Mouse (Mus musculus): ENCODE measurements around the gene Cd24a.

Gene Cd24a

GRCm38 (mm10) chr10:43609958-43610357, 31.9 kb downstream of the Cd24a start:
- in situ Hi-C loops (cut with MboI; ENCODE audit: low pct_unique_long_range_greater_than_20kb in 1 of 2, low sequenced_read_pairs in 2 of 2, unreplicated experiment in 1 of 2): no loop called here

GRCm38 (mm10) chr10:43611081-43611480, 33.0 kb downstream of the Cd24a start:
- in situ Hi-C loops (cut with MboI; ENCODE audit: low pct_unique_long_range_greater_than_20kb in 1 of 2, low sequenced_read_pairs in 2 of 2, unreplicated experiment in 1 of 2): no loop called here

GRCm38 (mm10) chr10:43619059-43619531, 41.0 kb downstream of the Cd24a start:
- in situ Hi-C loops (cut with MboI; ENCODE audit: low pct_unique_long_range_greater_than_20kb in 1 of 2, low sequenced_read_pairs in 2 of 2, unreplicated experiment in 1 of 2): no loop called here

- in situ Hi-C loops (cut with MboI; ENCODE audit: low pct_unique_long_range_greater_than_20kb in 1 of 2, low sequenced_read_pairs in 2 of 2, unreplicated experiment in 1 of 2): no loop called here
These were observed 41.9 kb downstream of the Cd24a start for GRCm38 (mm10) chr10:43619939-43620338.

- in situ Hi-C loops (cut with MboI; ENCODE audit: low pct_unique_long_range_greater_than_20kb in 1 of 2, low sequenced_read_pairs in 2 of 2, unreplicated experiment in 1 of 2): no loop called here
These were observed 45.4 kb downstream of the Cd24a start for GRCm38 (mm10) chr10:43623510-43623909.

- in situ Hi-C loops (cut with MboI; ENCODE audit: low pct_unique_long_range_greater_than_20kb in 1 of 2, low sequenced_read_pairs in 2 of 2, unreplicated experiment in 1 of 2): no loop called here
These were observed 46.3 kb downstream of the Cd24a start for GRCm38 (mm10) chr10:43624362-43624761.

- in situ Hi-C loops (cut with MboI; ENCODE audit: low pct_unique_long_range_greater_than_20kb in 1 of 2, low sequenced_read_pairs in 2 of 2, unreplicated experiment in 1 of 2): no loop called here
These were observed 46.8 kb downstream of the Cd24a start for GRCm38 (mm10) chr10:43624791-43625398.

GRCm38 (mm10) chr10:43625578-43625977, 47.5 kb downstream of the Cd24a start:
- in situ Hi-C loops (cut with MboI; ENCODE audit: low pct_unique_long_range_greater_than_20kb in 1 of 2, low sequenced_read_pairs in 2 of 2, unreplicated experiment in 1 of 2): no loop called here

GRCm38 (mm10) chr10:43629216-43629615, 51.1 kb downstream of the Cd24a start:
- in situ Hi-C loops (cut with MboI; ENCODE audit: low pct_unique_long_range_greater_than_20kb in 1 of 2, low sequenced_read_pairs in 2 of 2, unreplicated experiment in 1 of 2): no loop called here

GRCm38 (mm10) chr10:43629857-43630256, 51.8 kb downstream of the Cd24a start:
- in situ Hi-C loops (cut with MboI; ENCODE audit: low pct_unique_long_range_greater_than_20kb in 1 of 2, low sequenced_read_pairs in 2 of 2, unreplicated experiment in 1 of 2): no loop called here

- in situ Hi-C loops (cut with MboI; ENCODE audit: low pct_unique_long_range_greater_than_20kb in 1 of 2, low sequenced_read_pairs in 2 of 2, unreplicated experiment in 1 of 2): no loop called here
These were observed 52.5 kb downstream of the Cd24a start for GRCm38 (mm10) chr10:43630634-43631033.

GRCm38 (mm10) chr10:43631049-43631448, 53.0 kb downstream of the Cd24a start:
- in situ Hi-C loops (cut with MboI; ENCODE audit: low pct_unique_long_range_greater_than_20kb in 1 of 2, low sequenced_read_pairs in 2 of 2, unreplicated experiment in 1 of 2): no loop called here

GRCm38 (mm10) chr10:43631639-43632354, 53.7 kb downstream of the Cd24a start:
- in situ Hi-C loops (cut with MboI; ENCODE audit: low pct_unique_long_range_greater_than_20kb in 1 of 2, low sequenced_read_pairs in 2 of 2, unreplicated experiment in 1 of 2): no loop called here

GRCm38 (mm10) chr10:43633117-43633516, 55.0 kb downstream of the Cd24a start:
- in situ Hi-C loops (cut with MboI; ENCODE audit: low pct_unique_long_range_greater_than_20kb in 1 of 2, low sequenced_read_pairs in 2 of 2, unreplicated experiment in 1 of 2): no loop called here

Data from mouse embryonic stem cell (cell line).